Comparison of ENCODE assay signal across 8 mouse cellular contexts in genomic region chr2:154603007-154603637, GRCm38 (mm10). TPM values are rescaled to one million over a fixed set of nuclear protein-coding genes. Genes with fewer than 3 reads are reported as not detected.
DNase-seq lines count a peak whose midpoint lies in the region; ATAC-seq and TF ChIP-seq lines count a peak whose summit lies in the region.

No protein-coding gene starts in this region.

- no peaks in the 10 kb centered on the region for H3K36me3 ChIP-seq in heart, postnatal 0 days (replicated peaks; ENCODE audit: control insufficient read depth, insufficient read depth, low read length)
- no peaks in the 10 kb centered on the region for H3K36me3 ChIP-seq in intestine, embryonic 14.5 days (ENCODE audit: control insufficient read depth, insufficient read depth, low read length)
- H3K36me3 ChIP-seq in midbrain, embryonic 12.5 days: no peaks in the 10 kb centered on the region

- H3K27me3 ChIP-seq in heart, postnatal 0 days (ENCODE audit: control insufficient read depth, insufficient read depth, low read length): no peaks in the 10 kb centered on the region
- no peaks in the 10 kb centered on the region for H3K27me3 ChIP-seq in intestine, embryonic 14.5 days (replicated peaks; ENCODE audit: control insufficient read depth, insufficient read depth, low read length)
- H3K27me3 ChIP-seq in midbrain, embryonic 12.5 days: peaks cover 5% of the 10 kb centered on the region

- H3K27ac ChIP-seq in heart, postnatal 0 days (ENCODE audit: low read depth): peak overlapping the region; percentile 87
- peak overlapping the region; percentile 17; the same call in 1 of the 2 replicates for H3K27ac ChIP-seq in bone marrow macrophage, adult 2 months (ENCODE audit: insufficient read depth, low read depth, low read length)
- peak overlapping the region; percentile 48; the same call in 1 of the 2 replicates for H3K27ac ChIP-seq in intestine, embryonic 14.5 days (ENCODE audit: low read depth)
- peak overlapping the region; percentile 40 for H3K27ac ChIP-seq in midbrain, embryonic 12.5 days (replicated peaks)

- TF ChIP-seq POLR2A in bone marrow macrophage, adult 2 months (IDR thresholded peaks at IDR 0.05; ENCODE audit: borderline replicate concordance, low read depth, low read length): no peak

- 11% methylated on average over 22 of the region's 22 CpGs for WGBS in heart, postnatal 0 days
- WGBS in intestine, embryonic 14.5 days: 12% methylated on average over 22 of the region's 22 CpGs
- 22% methylated on average over 22 of the region's 22 CpGs for WGBS in midbrain, embryonic 12.5 days

- no peaks in the 10 kb centered on the region for H3K9me3 ChIP-seq in heart, postnatal 0 days (replicated peaks; ENCODE audit: control insufficient read depth, low read length)
- H3K9me3 ChIP-seq in intestine, embryonic 14.5 days (ENCODE audit: control insufficient read depth, low read length): no peaks in the 10 kb centered on the region
- no peaks in the 10 kb centered on the region for H3K9me3 ChIP-seq in midbrain, embryonic 12.5 days

- peaks cover 8% of the 10 kb centered on the region for H3K4me1 ChIP-seq in heart, postnatal 0 days (ENCODE audit: control insufficient read depth, insufficient read depth)
- H3K4me1 ChIP-seq in bone marrow macrophage, adult 2 months (ENCODE audit: control insufficient read depth, insufficient read depth, low read length): peaks cover 11% of the 10 kb centered on the region
- H3K4me1 ChIP-seq in intestine, embryonic 14.5 days (replicated peaks; ENCODE audit: control insufficient read depth, insufficient read depth, low read length): peaks cover 12% of the 10 kb centered on the region
- H3K4me1 ChIP-seq in midbrain, embryonic 12.5 days: peaks cover 11% of the 10 kb centered on the region

- no peak for TF ChIP-seq EP300 in heart, postnatal 0 days (IDR thresholded peaks at IDR 0.05; ENCODE audit: low read depth)

- no peak for TF ChIP-seq CTCF in heart, postnatal 0 days (IDR thresholded peaks at IDR 0.05; ENCODE audit: low read depth)
- TF ChIP-seq CTCF in bone marrow macrophage, adult 2 months (IDR thresholded peaks at IDR 0.05; ENCODE audit: low read depth, low read length): no peak

- H3K9ac ChIP-seq in heart, postnatal 0 days (replicated peaks; ENCODE audit: low read depth, low read length): peak overlapping the region; percentile 80
- H3K9ac ChIP-seq in intestine, embryonic 14.5 days (ENCODE audit: low read length): peak overlapping the region; percentile 74
- H3K9ac ChIP-seq in midbrain, embryonic 12.5 days (replicated peaks): peak overlapping the region; percentile 75

- peak overlapping the region; percentile 76 for H3K4me2 ChIP-seq in heart, postnatal 0 days (ENCODE audit: low read depth, low read length)
- peak overlapping the region; percentile 66 for H3K4me2 ChIP-seq in intestine, embryonic 14.5 days (ENCODE audit: low read length)
- H3K4me2 ChIP-seq in midbrain, embryonic 12.5 days (replicated peaks): peak overlapping the region; percentile 66

- H3K4me3 ChIP-seq in heart, postnatal 0 days (ENCODE audit: low read depth, low read length): peak overlapping the region; percentile 79
- H3K4me3 ChIP-seq in bone marrow macrophage, adult 2 months (ENCODE audit: insufficient read depth, low read length): peak overlapping the region; percentile 76
- peak overlapping the region; percentile 66 for H3K4me3 ChIP-seq in intestine, embryonic 14.5 days (ENCODE audit: low read depth, low read length)
- peak overlapping the region; percentile 66 for H3K4me3 ChIP-seq in midbrain, embryonic 12.5 days

- DNase-seq in heart, postnatal 0 days (ENCODE audit: low spot score): no peak
- DNase-seq in heart, adult 18-20 months: no peak
- no peak for DNase-seq in intestine, embryonic 14.5 days (ENCODE audit: low spot score)
- no peak for DNase-seq in cerebellum, postnatal 4 days (ENCODE audit: low spot score in 2 of 2)
- DNase-seq in spleen, postnatal 36 days (ENCODE audit: low spot score in 2 of 2): no peak
- no peak for DNase-seq in embryo, embryonic 11 days

- ATAC-seq in heart, postnatal 0 days (ENCODE audit: insufficient read depth, low read depth): no peak; the same call in 1 of the 2 replicates
- no peak; the same call in 1 of the 2 replicates for ATAC-seq in intestine, embryonic 14.5 days (replicated peaks; ENCODE audit: low FRiP score, low TSS enrichment, low read depth)
- ATAC-seq in midbrain, embryonic 12.5 days (ENCODE audit: low FRiP score, low read depth): no peak; the same call in 1 of the 2 replicates

RNA-seq across cellular contexts. Expression of gene Pxmp4, which starts 0.4 kb away (rescaled TPM):
- total RNA-seq in heart, postnatal 0 days (2014; rRNA removed; ENCODE audit: low replicate concordance): 29.4 and 97.5 TPM in 2 replicates
- 40.0 and 42.7 TPM in 2 replicates for polyA plus RNA-seq in heart, postnatal 0 days (2015; fragmentation: Nextera tagmentation; extraction: Ambion mirVana)
- total RNA-seq in heart, adult 18-20 months (2021): 10 to 100 TPM; 22.6 to 25.6 TPM
- 22.6 and 22.8 TPM in 2 replicates for polyA plus RNA-seq in bone marrow macrophage, adult 2 months (2012; ENCODE audit: insufficient read depth, insufficient read length, missing spikeins)
- polyA plus RNA-seq in intestine, embryonic 14.5 days (2014; fragmentation: Nextera tagmentation; extraction: Ambion mirVana): 25.9 and 26.4 TPM in 2 replicates
- polyA plus RNA-seq in midbrain, embryonic 12.5 days (2016; fragmentation: Nextera tagmentation; extraction: Ambion mirVana): 9.4 and 13.8 TPM in 2 replicates

RNA-seq across cellular contexts. Expression of gene Zfp341, which starts 10.0 kb away (rescaled TPM):
- total RNA-seq in heart, postnatal 0 days (2014; rRNA removed; ENCODE audit: low replicate concordance): 1.1 and 4.4 TPM in 2 replicates
- polyA plus RNA-seq in heart, postnatal 0 days (2015; fragmentation: Nextera tagmentation; extraction: Ambion mirVana): 0.40 and 0.54 TPM in 2 replicates
- 1 to 10 TPM; 2.6 to 2.8 TPM for total RNA-seq in heart, adult 18-20 months (2021)
- polyA plus RNA-seq in bone marrow macrophage, adult 2 months (2012; ENCODE audit: insufficient read depth, insufficient read length, missing spikeins): 1.4 and 2.4 TPM in 2 replicates
- 0.97 and 1.0 TPM in 2 replicates for polyA plus RNA-seq in intestine, embryonic 14.5 days (2014; fragmentation: Nextera tagmentation; extraction: Ambion mirVana)
- polyA plus RNA-seq in midbrain, embryonic 12.5 days (2016; fragmentation: Nextera tagmentation; extraction: Ambion mirVana): 1.4 and 1.5 TPM in 2 replicates

RNA-seq across cellular contexts. Expression of gene 4930519P11Rik, which starts 10.1 kb away (rescaled TPM):
- total RNA-seq in heart, postnatal 0 days (2014; rRNA removed; ENCODE audit: low replicate concordance): not detected in 2 replicates
- not detected in 2 replicates for polyA plus RNA-seq in heart, postnatal 0 days (2015; fragmentation: Nextera tagmentation; extraction: Ambion mirVana)
- under 1 TPM in 1 of 2 experiments, not detected in 1; 0.60 TPM for total RNA-seq in heart, adult 18-20 months (2021)
- polyA plus RNA-seq in bone marrow macrophage, adult 2 months (2012; ENCODE audit: insufficient read depth, insufficient read length, missing spikeins): not detected in 2 replicates
- polyA plus RNA-seq in intestine, embryonic 14.5 days (2014; fragmentation: Nextera tagmentation; extraction: Ambion mirVana): not detected in 2 replicates
- 0.54 and 0.69 TPM in 2 replicates for polyA plus RNA-seq in midbrain, embryonic 12.5 days (2016; fragmentation: Nextera tagmentation; extraction: Ambion mirVana)

RNA-seq across cellular contexts. Expression of gene E2f1, which starts 33.4 kb away (rescaled TPM):
- 8.4 and 11.0 TPM in 2 replicates for total RNA-seq in heart, postnatal 0 days (2014; rRNA removed; ENCODE audit: low replicate concordance)
- polyA plus RNA-seq in heart, postnatal 0 days (2015; fragmentation: Nextera tagmentation; extraction: Ambion mirVana): 6.1 and 6.4 TPM in 2 replicates
- total RNA-seq in heart, adult 18-20 months (2021): under 1 TPM; 0.57 to 0.77 TPM
- 25.5 and 29.2 TPM in 2 replicates for polyA plus RNA-seq in bone marrow macrophage, adult 2 months (2012; ENCODE audit: insufficient read depth, insufficient read length, missing spikeins)
- 10.7 and 10.8 TPM in 2 replicates for polyA plus RNA-seq in intestine, embryonic 14.5 days (2014; fragmentation: Nextera tagmentation; extraction: Ambion mirVana)
- polyA plus RNA-seq in midbrain, embryonic 12.5 days (2016; fragmentation: Nextera tagmentation; extraction: Ambion mirVana): 36.0 and 41.1 TPM in 2 replicates

RNA-seq across cellular contexts. Expression of gene Necab3, which starts 44.4 kb away (rescaled TPM):
- total RNA-seq in heart, postnatal 0 days (2014; rRNA removed; ENCODE audit: low replicate concordance): 2.8 and 3.9 TPM in 2 replicates
- polyA plus RNA-seq in heart, postnatal 0 days (2015; fragmentation: Nextera tagmentation; extraction: Ambion mirVana): 1.3 and 2.0 TPM in 2 replicates
- under 1 TPM in 1 of 2 experiments, not detected in 1; 0.27 TPM for total RNA-seq in heart, adult 18-20 months (2021)
- 0.95 TPM in 1 of 2 replicates, not detected in the other for polyA plus RNA-seq in bone marrow macrophage, adult 2 months (2012; ENCODE audit: insufficient read depth, insufficient read length, missing spikeins)
- polyA plus RNA-seq in intestine, embryonic 14.5 days (2014; fragmentation: Nextera tagmentation; extraction: Ambion mirVana): 0.81 and 1.4 TPM in 2 replicates
- polyA plus RNA-seq in midbrain, embryonic 12.5 days (2016; fragmentation: Nextera tagmentation; extraction: Ambion mirVana): 11.9 and 12.3 TPM in 2 replicates

Comparison
In these comparisons a context has a peak if more than half of its experiments do, and no peak if none do; other contexts are left out.
1. H3K27ac ChIP-seq: peak in every context shown above with its lines; median percentile 87 in heart, postnatal 0 days; 48 in intestine, embryonic 14.5 days; 40 in midbrain, embryonic 12.5 days; 17 in bone marrow macrophage, adult 2 months.